Mouse (Mus musculus) stomach, postnatal 0 days (tissue): ENCODE measurements around the gene Hmcn1.

ENCODE experiments used
- CTCF ChIP-seq: IDR thresholded peaks from 2 replicates; pipeline ENCODE4 v1.5.1; 2016; ENCODE audit warnings: antibody characterized with exemption, low read depth, mild to moderate bottlenecking, moderate library complexity
- EP300 ChIP-seq: optimal IDR thresholded peaks from 2 replicates; pipeline ENCODE3; 2016; ENCODE audit warnings: antibody characterized with exemption

DNA sequence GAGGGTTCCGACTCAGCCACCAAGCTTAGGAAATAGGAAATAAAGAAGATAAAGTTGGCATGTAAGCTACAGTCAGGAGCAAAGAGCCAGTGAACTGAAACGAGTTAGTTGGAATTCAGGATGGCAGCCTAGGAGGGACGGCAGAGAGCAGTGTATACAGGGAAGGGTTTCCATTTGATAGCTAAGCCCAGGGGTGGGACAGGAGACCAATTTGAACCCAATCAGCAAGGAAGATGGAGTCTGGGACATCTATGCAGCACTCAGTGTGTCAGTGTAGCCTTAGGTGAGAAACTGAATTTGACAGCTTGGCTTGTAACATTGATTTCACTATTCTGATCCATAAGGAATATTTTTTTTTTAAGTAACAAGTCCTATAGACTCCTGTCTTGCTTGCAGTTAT lies 42.5 kb upstream of the Hmcn1 start:
- TF ChIP-seq CTCF (no peak), EP300 (no peak)
